Mouse (Mus musculus) C2C12 (cell line): ENCODE data around the gene Camkv.

ENCODE experiments used
- CEBPB ChIP-seq: IDR thresholded peaks from one replicate; pipeline ENCODE4 v1.6.1; 2011; ENCODE audit warnings: low read depth, mild to moderate bottlenecking, control low read depth, moderate library complexity
- CTCF ChIP-seq: IDR thresholded peaks from one replicate; pipeline ENCODE4 v1.5.1; 2011; ENCODE audit not compliant: control insufficient read depth, insufficient read depth, insufficient read length
- FOSL1 ChIP-seq: IDR thresholded peaks from one replicate; pipeline ENCODE4 v1.8.0; 2011; ENCODE audit warnings: mild to moderate bottlenecking, low read length; ENCODE audit not compliant: poor library complexity, insufficient read depth, severe bottlenecking
- MAX ChIP-seq: IDR thresholded peaks from one replicate; pipeline ENCODE4 v1.6.1; 2011; ENCODE audit warnings: mild to moderate bottlenecking, control low read depth
- MYOD1 ChIP-seq: IDR thresholded peaks from one replicate; pipeline ENCODE4 v1.6.1; 2011; ENCODE audit warnings: low read depth; ENCODE audit not compliant: control insufficient read depth, insufficient read length
- MYOG ChIP-seq: IDR thresholded peaks from one replicate; pipeline ENCODE4 v1.6.1; 2011; ENCODE audit not compliant: control insufficient read depth, insufficient read length; ENCODE audit errors: extremely low read depth
- USF1 ChIP-seq: IDR thresholded peaks from one replicate; pipeline ENCODE4 v1.6.1; 2011; ENCODE audit warnings: low read depth, mild to moderate bottlenecking, control low read depth, moderate library complexity

DNA sequence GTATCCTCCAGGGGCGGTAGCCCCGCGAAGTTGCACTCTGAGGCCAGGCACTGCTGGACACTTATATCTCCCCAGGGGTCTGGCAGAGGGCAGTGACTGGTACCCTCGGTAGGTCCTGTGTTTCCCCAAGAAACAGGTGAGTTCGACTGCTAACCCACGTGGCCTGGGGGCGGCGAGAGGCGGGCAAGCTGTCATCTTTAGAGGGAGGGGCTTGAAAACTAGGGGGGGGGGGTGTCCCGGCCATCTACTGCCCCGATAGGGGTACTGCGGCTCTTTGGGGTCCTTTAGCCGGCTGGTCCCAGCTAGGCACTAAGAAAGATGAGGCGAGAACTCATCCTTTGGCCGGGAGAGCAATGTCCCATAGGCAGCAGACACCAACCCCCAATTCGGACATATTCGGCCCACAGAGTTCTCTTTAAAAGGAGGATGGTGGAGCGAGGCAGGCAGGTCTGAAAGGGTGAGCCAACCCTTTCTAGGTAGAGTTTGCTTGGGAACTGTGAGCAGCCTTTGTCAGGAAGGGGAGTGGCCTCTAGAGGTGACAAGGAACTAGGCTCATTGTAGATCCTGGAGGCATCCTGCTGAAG, 47.1 kb upstream of the Camkv start:
- TF ChIP-seq CTCF (no peak), FOSL1 (no peak), CEBPB (no peak), MAX (no peak), MYOD1 (no peak), MYOG (no peak), USF1 (no peak)
